Mouse (Mus musculus): ENCODE measurements around the gene Myh3.

GRCm38 (mm10) chr11:67076781-67077180 lies 1.3 kb upstream of the Myh3 start:
- TF ChIP-seq POLR2A (IDR thresholded peaks at IDR 0.05; ENCODE audit: low read depth, low read length): no peak
- TF ChIP-seq CTCF (conservative IDR thresholded peaks at IDR 0.05; ENCODE audit: insufficient read depth, insufficient read length, low read depth, low read length): no peak
